Mouse (Mus musculus): ENCODE results near the gene Pou1f1. TPM values are rescaled to one million over a fixed set of nuclear protein-coding genes. Genes with fewer than 3 reads are reported as not detected.

Gene Pou1f1
- polyA plus RNA-seq (2014; fragmentation: Illumina TruSeq; extraction: RNeasy Lipid Tissue Mini Kit (QIAGEN cat#74804); ENCODE audit: insufficient read depth, low read depth, low replicate concordance): not detected

DNA sequence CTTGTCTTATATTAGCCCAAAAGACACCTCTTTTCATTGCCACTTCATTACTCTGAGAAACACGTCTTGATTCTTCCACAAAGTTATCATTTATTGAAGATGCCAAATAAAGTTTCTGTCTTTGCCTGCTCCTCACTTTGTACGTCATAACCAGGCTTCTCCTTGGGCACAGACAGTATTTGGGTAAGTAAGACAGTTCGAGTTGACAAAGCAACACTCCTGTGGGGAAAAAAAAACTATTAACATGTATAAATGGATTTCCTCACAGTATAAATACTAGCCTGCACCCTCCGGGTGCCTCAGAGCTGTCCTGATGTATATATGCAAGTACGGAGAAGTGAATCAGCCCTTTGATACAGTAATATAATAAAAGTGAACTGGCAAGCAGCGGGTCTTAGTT, at the start of gene Pou1f1:
Gene Pou1f1, plus strand, starts transcription at position 301 of the 400 bp plus-strand sequence.

DNA sequence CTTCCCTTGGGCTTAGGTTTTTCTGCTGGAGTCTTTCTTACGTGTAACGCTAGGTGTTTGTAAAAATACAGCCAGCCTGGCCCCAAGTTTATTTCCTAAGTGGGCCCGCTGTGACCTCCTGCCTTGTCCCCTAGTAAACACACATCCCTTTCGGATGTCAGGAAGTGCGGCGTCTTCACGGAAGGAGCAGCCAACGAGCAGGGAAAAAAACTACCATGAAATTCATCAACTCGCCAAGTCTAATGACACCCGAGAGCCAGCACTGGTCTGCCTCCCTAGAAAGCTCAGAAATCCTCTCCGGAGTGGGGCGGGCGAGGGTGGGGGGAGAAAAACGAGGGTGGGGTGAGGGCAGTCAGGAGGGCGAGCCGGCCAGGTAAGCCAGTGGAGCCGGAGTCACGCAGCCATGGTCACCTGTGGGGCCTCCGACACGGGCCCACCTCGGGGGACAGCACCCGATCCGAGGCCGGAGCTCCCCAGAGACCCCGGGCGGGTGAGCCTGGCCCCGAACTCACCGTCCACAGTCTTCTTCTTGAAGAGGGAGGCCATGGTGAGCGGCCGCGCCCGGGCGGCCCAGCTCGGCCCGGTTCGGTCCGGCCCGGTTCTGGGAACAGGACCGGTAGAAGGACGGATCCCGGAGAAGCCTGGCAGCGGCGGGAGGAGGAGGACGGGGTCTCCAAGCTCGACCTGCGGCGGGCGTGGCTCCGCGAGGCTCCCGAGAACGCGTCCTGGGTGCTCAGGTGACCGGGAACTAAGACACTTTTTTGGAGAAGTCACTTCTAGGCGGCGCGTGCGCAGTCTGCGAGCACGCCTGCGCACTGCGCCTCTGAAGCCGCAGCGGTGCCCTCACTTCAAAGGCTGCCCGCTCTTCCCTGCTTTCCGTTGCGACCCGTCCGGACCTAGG, 41.9 kb downstream of the Pou1f1 start, which contains the start of gene Chmp2b:
Gene Chmp2b, minus strand, starts transcription at position 764 of the 901 bp plus-strand sequence.

Other genes starting within 250 kb of the Pou1f1 start
- gene Chmp2b, start 42.2 kb downstream of the Pou1f1 start, polyA plus RNA-seq (2014; fragmentation: Illumina TruSeq; extraction: RNeasy Lipid Tissue Mini Kit (QIAGEN cat#74804); ENCODE audit: insufficient read depth, low read depth, low replicate concordance): 62.1 TPM

Measured in lung, adult 10 weeks (tissue).